Mouse (Mus musculus): ENCODE measurements at regions not wholly inside any gene's neighbourhood (a gene's known extent, or its start where the extent isn't known, plus 50 kb on each side); places are given as distances from the start of the nearest gene placed in this dataset.

DNA sequence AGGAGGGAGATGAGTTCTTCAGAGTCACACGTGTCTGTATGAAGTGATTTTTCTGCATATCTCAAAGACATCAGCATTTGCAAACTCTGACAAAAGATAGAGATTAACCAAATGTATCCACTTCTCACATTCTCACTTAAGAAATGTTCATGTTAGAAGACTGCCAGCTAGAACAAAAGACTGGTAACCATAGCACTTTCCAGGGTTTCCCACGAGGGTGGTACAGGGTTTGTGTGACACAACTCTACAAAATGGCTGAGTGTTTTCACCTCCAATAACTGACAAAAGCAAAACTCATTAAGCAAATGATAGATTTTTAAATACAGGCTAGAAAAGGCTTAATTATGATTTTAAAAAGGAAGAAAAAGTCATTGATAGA, 523.0 kb downstream of the Etv1 start:
- TF ChIP-seq CTCF (IDR thresholded peaks at IDR 0.05; ENCODE audit: control insufficient read depth, insufficient read depth, low read length), result no peak
- no peak for TF ChIP-seq POLR2A (IDR thresholded peaks at IDR 0.05; ENCODE audit: borderline replicate concordance, control insufficient read depth, low read depth, low read length)
- H3K4me3 ChIP-seq (replicated peaks; ENCODE audit: control insufficient read depth, low read depth, low read length), result no peak overlapping the region
- H3K4me1 ChIP-seq (ENCODE audit: control insufficient read depth, insufficient read depth, low read length), result no peaks in the 10 kb centered on the region
- 62% methylated on average over 2 of the region's 2 CpGs for WGBS
- H3K27ac ChIP-seq (ENCODE audit: control insufficient read depth, insufficient read depth, low read depth, low read length, poor library complexity), result no peak overlapping the region

DNA sequence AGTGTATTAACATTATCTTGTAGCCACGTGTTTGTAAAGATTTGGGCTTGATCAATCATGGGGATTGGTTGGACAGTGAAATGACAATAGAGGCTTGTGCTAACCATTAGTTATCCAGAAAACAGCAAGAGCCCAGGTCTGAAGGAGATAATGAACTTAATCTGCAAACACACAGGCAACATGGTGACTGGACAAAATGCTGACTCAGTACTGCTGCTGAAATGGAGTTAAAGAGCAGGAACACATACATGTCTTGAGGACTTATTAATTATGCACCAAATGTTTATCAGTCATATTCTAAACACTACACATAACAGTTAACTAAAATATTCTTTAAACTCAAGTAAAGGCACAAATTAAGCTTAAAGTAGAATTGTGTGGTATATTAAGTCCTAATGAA, 528.6 kb downstream of the Etv1 start:
- Histone ChIP-seq H3K27ac (ENCODE audit: control insufficient read depth, insufficient read depth, low read depth, low read length, poor library complexity) (no peak overlapping the region), H3K4me3 (replicated peaks; ENCODE audit: control insufficient read depth, low read depth, low read length) (no peak overlapping the region), H3K4me1 (ENCODE audit: control insufficient read depth, insufficient read depth, low read length) (no peaks in the 10 kb centered on the region)
- 72% methylated on average over 1 of the region's 1 CpGs for WGBS
- TF ChIP-seq POLR2A (IDR thresholded peaks at IDR 0.05; ENCODE audit: borderline replicate concordance, control insufficient read depth, low read depth, low read length) (no peak), CTCF (IDR thresholded peaks at IDR 0.05; ENCODE audit: control insufficient read depth, insufficient read depth, low read length) (no peak)

DNA sequence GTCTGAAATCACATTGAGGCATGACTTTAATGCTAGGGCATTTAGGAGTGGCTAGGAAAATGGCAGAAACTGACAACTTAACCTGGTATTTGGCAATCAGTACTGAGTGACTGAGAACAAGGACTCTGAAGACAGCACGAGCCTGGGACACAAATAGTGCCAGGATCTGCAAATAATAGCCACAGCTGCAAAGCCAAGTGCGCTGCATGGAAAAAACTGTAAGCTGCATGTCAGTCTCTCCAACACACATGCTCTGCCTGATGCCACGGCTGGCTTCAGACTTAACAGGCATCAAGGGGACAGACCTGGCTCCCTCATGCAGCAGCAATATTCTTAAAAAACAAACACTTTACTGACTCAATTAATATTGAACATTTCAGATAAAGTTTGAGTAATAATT, 530.7 kb downstream of the Etv1 start:
- WGBS, result 85% methylated on average over 3 of the region's 3 CpGs
- Histone ChIP-seq H3K4me3 (replicated peaks; ENCODE audit: control insufficient read depth, low read depth, low read length) (no peak overlapping the region), H3K27ac (ENCODE audit: control insufficient read depth, insufficient read depth, low read depth, low read length, poor library complexity) (no peak overlapping the region), H3K4me1 (ENCODE audit: control insufficient read depth, insufficient read depth, low read length) (no peaks in the 10 kb centered on the region)
- TF ChIP-seq CTCF (IDR thresholded peaks at IDR 0.05; ENCODE audit: control insufficient read depth, insufficient read depth, low read length) (no peak), POLR2A (IDR thresholded peaks at IDR 0.05; ENCODE audit: borderline replicate concordance, control insufficient read depth, low read depth, low read length) (no peak)

DNA sequence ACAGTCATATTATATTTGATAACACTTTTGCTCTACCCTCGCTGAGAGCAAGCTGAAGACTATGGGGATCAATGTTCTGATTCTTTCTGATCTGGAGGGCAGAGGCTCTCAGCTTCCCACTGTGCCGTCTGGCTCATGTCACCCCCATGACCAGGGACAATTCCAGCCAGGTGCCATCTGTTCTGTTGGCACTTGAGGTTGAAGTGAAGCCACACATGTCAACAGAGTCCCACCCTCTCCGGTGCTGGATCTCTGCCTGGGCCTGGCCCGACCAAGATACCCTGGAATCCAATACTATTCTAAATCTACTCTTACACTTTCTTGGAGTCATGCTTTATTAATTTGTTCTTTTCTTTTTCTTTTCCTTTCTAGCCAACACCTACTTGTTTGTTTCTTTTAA, 538.0 kb downstream of the Etv1 start:
- H3K4me1 ChIP-seq (ENCODE audit: control insufficient read depth, insufficient read depth, low read length), result no peaks in the 10 kb centered on the region
- H3K27ac ChIP-seq (ENCODE audit: control insufficient read depth, insufficient read depth, low read depth, low read length, poor library complexity), result no peak overlapping the region
- TF ChIP-seq CTCF (IDR thresholded peaks at IDR 0.05; ENCODE audit: control insufficient read depth, insufficient read depth, low read length) (no peak), POLR2A (IDR thresholded peaks at IDR 0.05; ENCODE audit: borderline replicate concordance, control insufficient read depth, low read depth, low read length) (no peak)
- 68% methylated on average over 4 of the region's 4 CpGs for WGBS
- no peak overlapping the region for H3K4me3 ChIP-seq (replicated peaks; ENCODE audit: control insufficient read depth, low read depth, low read length)

DNA sequence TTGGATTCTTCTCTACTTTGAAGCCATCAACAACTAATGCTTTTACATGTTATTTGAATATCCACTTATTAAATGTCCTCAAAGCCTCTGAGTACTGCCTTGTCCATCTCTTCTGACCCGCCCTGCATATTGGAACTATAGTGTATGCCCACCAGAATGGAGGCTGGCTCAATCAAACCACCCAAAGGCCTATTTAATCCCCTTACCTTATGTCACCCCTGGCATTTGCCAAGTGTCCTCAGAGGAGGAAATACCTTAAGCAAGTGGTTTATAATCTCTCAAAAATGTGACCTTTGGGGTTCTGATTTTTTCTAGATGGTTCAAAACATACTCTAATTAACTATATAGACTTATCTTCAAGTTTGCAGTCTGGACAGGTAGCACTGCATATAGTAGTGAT, 542.3 kb downstream of the Etv1 start:
- H3K27ac ChIP-seq (ENCODE audit: control insufficient read depth, insufficient read depth, low read depth, low read length, poor library complexity), result no peak overlapping the region
- no peaks in the 10 kb centered on the region for H3K4me1 ChIP-seq (ENCODE audit: control insufficient read depth, insufficient read depth, low read length)
- no peak for TF ChIP-seq CTCF (IDR thresholded peaks at IDR 0.05; ENCODE audit: control insufficient read depth, insufficient read depth, low read length)
- TF ChIP-seq POLR2A (IDR thresholded peaks at IDR 0.05; ENCODE audit: borderline replicate concordance, control insufficient read depth, low read depth, low read length), result no peak
- H3K4me3 ChIP-seq (replicated peaks; ENCODE audit: control insufficient read depth, low read depth, low read length), result no peak overlapping the region
- WGBS, result 68% methylated on average over 1 of the region's 1 CpGs

DNA sequence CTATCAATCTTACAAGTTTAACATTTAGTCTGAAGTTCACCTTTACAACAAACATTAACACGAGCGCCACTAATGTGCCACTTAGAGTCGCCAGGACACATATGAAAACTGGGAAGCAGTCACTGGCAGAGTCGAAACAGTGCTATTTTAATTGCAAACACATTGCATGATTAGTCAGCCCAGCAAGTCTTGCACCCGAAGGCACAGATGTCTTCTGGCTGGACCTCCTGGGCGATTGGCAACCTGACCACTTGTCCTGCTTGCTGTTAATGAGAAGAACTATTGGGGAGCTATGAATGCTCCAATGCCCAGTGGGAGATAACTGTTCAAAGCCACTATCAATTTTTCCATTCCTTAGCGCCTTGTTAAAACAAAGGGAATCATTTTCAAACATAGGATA, 547.0 kb downstream of the Etv1 start:
- Histone ChIP-seq H3K4me3 (replicated peaks; ENCODE audit: control insufficient read depth, low read depth, low read length) (no peak overlapping the region), H3K4me1 (ENCODE audit: control insufficient read depth, insufficient read depth, low read length) (no peaks in the 10 kb centered on the region), H3K27ac (ENCODE audit: control insufficient read depth, insufficient read depth, low read depth, low read length, poor library complexity) (no peak overlapping the region)
- WGBS, result 75% methylated on average over 7 of the region's 7 CpGs
- no peak for TF ChIP-seq CTCF (IDR thresholded peaks at IDR 0.05; ENCODE audit: control insufficient read depth, insufficient read depth, low read length)
- no peak for TF ChIP-seq POLR2A (IDR thresholded peaks at IDR 0.05; ENCODE audit: borderline replicate concordance, control insufficient read depth, low read depth, low read length)

DNA sequence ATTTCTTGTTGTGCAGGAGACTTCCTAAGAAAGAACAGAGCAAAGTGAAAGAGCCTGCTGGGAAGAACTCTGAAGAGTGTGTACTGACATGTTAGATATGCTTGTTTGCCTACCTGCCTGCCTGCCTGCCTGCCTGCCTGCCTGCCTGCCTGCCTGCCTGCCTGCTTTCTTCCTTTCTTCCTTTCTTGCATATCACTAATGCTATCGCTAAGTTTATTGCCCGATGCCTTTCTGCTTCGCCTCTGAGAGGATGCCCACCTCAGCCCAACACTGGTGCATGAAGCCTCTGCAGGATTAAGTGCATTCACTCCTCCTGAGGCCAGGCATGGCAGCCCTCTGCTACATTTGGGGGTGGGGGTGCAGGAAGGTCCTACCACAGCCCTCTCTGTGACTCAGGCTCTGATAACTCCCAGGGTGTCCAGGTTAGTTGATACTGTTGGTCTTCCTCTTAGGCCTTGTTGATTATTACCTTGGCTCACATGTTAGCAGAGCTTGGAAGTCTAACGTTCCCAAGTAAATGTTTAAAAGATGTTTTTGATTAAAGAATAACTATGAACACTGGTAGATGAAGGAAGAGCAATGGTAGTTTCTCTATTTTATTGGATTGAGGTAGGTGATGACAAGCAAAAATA, 547.6 kb downstream of the Etv1 start:
- 88% methylated on average over 4 of the region's 4 CpGs for WGBS
- H3K4me3 ChIP-seq (replicated peaks; ENCODE audit: control insufficient read depth, low read depth, low read length), result no peak overlapping the region
- TF ChIP-seq CTCF (IDR thresholded peaks at IDR 0.05; ENCODE audit: control insufficient read depth, insufficient read depth, low read length) (no peak), POLR2A (IDR thresholded peaks at IDR 0.05; ENCODE audit: borderline replicate concordance, control insufficient read depth, low read depth, low read length) (no peak)
- no peaks in the 10 kb centered on the region for H3K4me1 ChIP-seq (ENCODE audit: control insufficient read depth, insufficient read depth, low read length)
- no peak overlapping the region for H3K27ac ChIP-seq (ENCODE audit: control insufficient read depth, insufficient read depth, low read depth, low read length, poor library complexity)

DNA sequence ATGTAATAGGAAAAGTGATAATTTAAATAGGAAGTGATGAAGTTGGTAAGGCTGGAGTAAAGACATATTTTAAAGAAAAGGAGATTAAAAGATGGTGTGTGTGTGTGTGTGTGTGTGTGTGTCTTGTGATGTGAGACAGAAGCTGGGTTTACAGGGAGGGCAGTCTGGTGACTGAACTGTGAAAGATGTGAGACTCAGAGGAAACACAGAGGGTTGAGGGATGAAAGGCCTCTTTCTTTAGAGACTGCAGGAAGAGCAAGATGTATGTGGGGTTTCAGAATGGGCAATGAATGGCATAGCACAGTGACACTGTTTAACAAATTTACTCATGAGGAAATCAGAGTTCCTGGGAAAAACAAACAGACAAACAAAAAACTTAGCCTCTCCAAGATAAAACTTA, 549.2 kb downstream of the Etv1 start:
- H3K27ac ChIP-seq (ENCODE audit: control insufficient read depth, insufficient read depth, low read depth, low read length, poor library complexity), result no peak overlapping the region
- no peaks in the 10 kb centered on the region for H3K4me1 ChIP-seq (ENCODE audit: control insufficient read depth, insufficient read depth, low read length)
- TF ChIP-seq CTCF (IDR thresholded peaks at IDR 0.05; ENCODE audit: control insufficient read depth, insufficient read depth, low read length) (no peak), POLR2A (IDR thresholded peaks at IDR 0.05; ENCODE audit: borderline replicate concordance, control insufficient read depth, low read depth, low read length) (no peak)
- H3K4me3 ChIP-seq (replicated peaks; ENCODE audit: control insufficient read depth, low read depth, low read length), result no peak overlapping the region

DNA sequence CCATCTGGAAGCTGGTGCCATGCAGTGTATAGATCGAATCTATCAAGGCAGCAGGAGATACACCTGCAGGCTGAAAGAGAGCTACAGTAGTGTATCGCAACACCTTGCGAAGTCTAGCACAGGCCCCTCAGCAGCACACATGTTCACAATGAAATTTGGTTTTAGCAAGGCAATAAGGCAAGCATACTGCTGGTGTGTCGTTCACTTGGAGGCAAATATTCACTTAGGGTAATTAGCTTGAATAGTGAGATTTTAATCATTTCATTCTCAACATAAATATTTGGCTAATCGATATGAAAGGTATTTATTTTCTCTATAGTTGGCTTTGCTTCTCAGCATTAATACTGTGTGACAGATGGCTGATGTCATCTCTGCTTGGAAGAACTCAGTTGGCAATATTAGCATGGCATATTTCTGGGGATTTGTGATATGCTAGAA, 559.9 kb downstream of the Etv1 start:
- no peak overlapping the region for H3K27ac ChIP-seq (ENCODE audit: control insufficient read depth, insufficient read depth, low read depth, low read length, poor library complexity)
- TF ChIP-seq CTCF (IDR thresholded peaks at IDR 0.05; ENCODE audit: control insufficient read depth, insufficient read depth, low read length), result no peak
- TF ChIP-seq POLR2A (IDR thresholded peaks at IDR 0.05; ENCODE audit: borderline replicate concordance, control insufficient read depth, low read depth, low read length), result no peak
- WGBS, result 81% methylated on average over 5 of the region's 5 CpGs
- H3K4me1 ChIP-seq (ENCODE audit: control insufficient read depth, insufficient read depth, low read length), result no peaks in the 10 kb centered on the region
- H3K4me3 ChIP-seq (replicated peaks; ENCODE audit: control insufficient read depth, low read depth, low read length), result no peak overlapping the region
